Mouse (Mus musculus): ENCODE data around the gene Fpr2.

DNA sequence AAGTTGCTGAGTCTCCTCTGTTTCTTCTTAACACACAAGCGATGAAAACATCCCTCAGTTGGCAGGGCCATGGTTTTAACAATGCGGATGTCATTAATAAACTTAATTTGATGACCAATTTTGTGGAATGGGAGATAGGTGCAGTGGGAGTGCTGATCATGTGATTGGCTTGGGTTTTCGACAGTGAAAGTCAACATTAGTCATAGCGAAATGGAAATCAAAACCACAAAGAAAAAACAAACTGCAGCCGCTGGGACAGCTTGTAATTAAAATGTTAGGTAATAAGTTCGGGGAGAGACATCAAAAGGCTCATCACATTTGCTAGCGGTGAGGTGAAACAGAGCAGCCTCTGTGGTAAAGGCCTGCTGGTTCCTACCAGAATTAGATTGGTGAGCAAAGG lies 46.8 kb upstream of the Fpr2 start:
- TF ChIP-seq POLR2A (IDR thresholded peaks at IDR 0.05; ENCODE audit: borderline replicate concordance, extremely low read depth, low read depth, low read length) (no peak), CTCF (IDR thresholded peaks at IDR 0.05; ENCODE audit: insufficient read depth, low read length) (no peak)

Data from lung, adult 2 months (tissue).